Comparison of ENCODE assay signal across 8 mouse cellular contexts in genomic region chr8:71591017-71591416, GRCm38 (mm10). TPM values are rescaled to one million over a fixed set of nuclear protein-coding genes. Genes with fewer than 3 reads are reported as not detected.
A peak's percentile ranks its signal among the peaks of the same experiment; 100 is the strongest.
DNase-seq lines count a peak whose midpoint lies in the region; ATAC-seq and TF ChIP-seq lines count a peak whose summit lies in the region.

No protein-coding gene starts in this region.

- H3K4me2 ChIP-seq in kidney, postnatal 0 days (ENCODE audit: low read length), result peak overlapping the region; percentile 95
- H3K4me2 ChIP-seq in embryonic facial prominence, embryonic 11.5 days (ENCODE audit: low read depth, low read length), result peak overlapping the region; percentile 78
- H3K4me2 ChIP-seq in hindbrain, embryonic 16.5 days (ENCODE audit: low read length), result peak overlapping the region; percentile 95
- H3K4me2 ChIP-seq in midbrain, postnatal 0 days (ENCODE audit: low read depth, low read length, poor library complexity, severe bottlenecking), result peak overlapping the region; percentile 95

- no peak for DNase-seq in kidney, postnatal 0 days (ENCODE audit: low spot score)
- DNase-seq in kidney, postnatal 10 days, result no peak
- no peak for DNase-seq in embryonic facial prominence, embryonic 11.5 days (ENCODE audit: low spot score)
- no peak for DNase-seq in midbrain, postnatal 0 days (ENCODE audit: low spot score)
- DNase-seq in retina, embryonic 14.5 days (ENCODE audit: low spot score), result no peak
- no peak for DNase-seq in kidney, adult 11 months
- no peak for DNase-seq in frontal cortex, postnatal 10 days (ENCODE audit: low spot score in 2 of 2)

- H3K36me3 ChIP-seq in kidney, postnatal 0 days (ENCODE audit: insufficient read depth, low read length), result no peaks in the 10 kb centered on the region
- no peaks in the 10 kb centered on the region for H3K36me3 ChIP-seq in embryonic facial prominence, embryonic 11.5 days (replicated peaks; ENCODE audit: control insufficient read depth, insufficient read depth, low read depth, low read length)
- H3K36me3 ChIP-seq in hindbrain, embryonic 16.5 days (ENCODE audit: control insufficient read depth, insufficient read depth, low read length), result peaks cover 11% of the 10 kb centered on the region
- H3K36me3 ChIP-seq in midbrain, postnatal 0 days (ENCODE audit: insufficient read depth, low read length), result peaks cover 6% of the 10 kb centered on the region

- no peak for TF ChIP-seq CTCF in kidney, postnatal 0 days (IDR thresholded peaks at IDR 0.05; ENCODE audit: low read depth)
- no peak for TF ChIP-seq CTCF in midbrain, postnatal 0 days (IDR thresholded peaks at IDR 0.05)

- no peak for ATAC-seq in kidney, postnatal 0 days (replicated peaks; ENCODE audit: low FRiP score, low read depth)
- no peak for ATAC-seq in embryonic facial prominence, embryonic 11.5 days (replicated peaks; ENCODE audit: insufficient number of reproducible peaks, low FRiP score, low TSS enrichment, low read depth)
- ATAC-seq in hindbrain, embryonic 16.5 days, result no peak
- ATAC-seq in midbrain, postnatal 0 days (ENCODE audit: low FRiP score), result no peak

- H3K9me3 ChIP-seq in kidney, postnatal 0 days (replicated peaks; ENCODE audit: low read length), result no peaks in the 10 kb centered on the region
- H3K9me3 ChIP-seq in embryonic facial prominence, embryonic 11.5 days (replicated peaks; ENCODE audit: control insufficient read depth, low read length), result no peaks in the 10 kb centered on the region
- H3K9me3 ChIP-seq in hindbrain, embryonic 16.5 days (ENCODE audit: control insufficient read depth, low read length), result no peaks in the 10 kb centered on the region
- H3K9me3 ChIP-seq in midbrain, postnatal 0 days (ENCODE audit: low read length), result no peaks in the 10 kb centered on the region

- H3K27ac ChIP-seq in kidney, postnatal 0 days, result peak overlapping the region; percentile 99; the same call in 1 of the 2 replicates
- no peak overlapping the region for H3K27ac ChIP-seq in embryonic facial prominence, embryonic 11.5 days (replicated peaks; ENCODE audit: low read depth, low read length)
- H3K27ac ChIP-seq in hindbrain, embryonic 16.5 days (ENCODE audit: low read depth, low read length), result peak overlapping the region; percentile 99
- H3K27ac ChIP-seq in midbrain, postnatal 0 days (ENCODE audit: low read depth, low read length), result peak overlapping the region; percentile 98

- 11% methylated on average over 5 of the region's 5 CpGs for WGBS in kidney, postnatal 0 days
- WGBS in embryonic facial prominence, embryonic 11.5 days, result 29% methylated on average over 5 of the region's 5 CpGs
- 25% methylated on average over 5 of the region's 5 CpGs for WGBS in hindbrain, embryonic 16.5 days
- WGBS in midbrain, postnatal 0 days, result 17% methylated on average over 5 of the region's 5 CpGs

- H3K4me3 ChIP-seq in kidney, postnatal 0 days (replicated peaks; ENCODE audit: low read depth, low read length), result peak overlapping the region; percentile 75
- H3K4me3 ChIP-seq in embryonic facial prominence, embryonic 11.5 days (ENCODE audit: low read depth, low read length), result peak overlapping the region; percentile 84
- peak overlapping the region; percentile 87 for H3K4me3 ChIP-seq in hindbrain, embryonic 16.5 days (ENCODE audit: low read length)
- peak overlapping the region; percentile 82 for H3K4me3 ChIP-seq in midbrain, postnatal 0 days (ENCODE audit: low read depth, low read length)

- peak overlapping the region; percentile 84 for H3K9ac ChIP-seq in kidney, postnatal 0 days (ENCODE audit: low read depth, low read length)
- H3K9ac ChIP-seq in embryonic facial prominence, embryonic 11.5 days (replicated peaks; ENCODE audit: low read length), result peak overlapping the region; percentile 94; the same call in 1 of the 2 replicates
- peak overlapping the region; percentile 97 for H3K9ac ChIP-seq in hindbrain, embryonic 16.5 days (ENCODE audit: low read depth, low read length)
- peak overlapping the region; percentile 87 for H3K9ac ChIP-seq in midbrain, postnatal 0 days (replicated peaks; ENCODE audit: low read length, poor library complexity, severe bottlenecking)

- H3K4me1 ChIP-seq in kidney, postnatal 0 days (replicated peaks; ENCODE audit: insufficient read depth, low read length), result peaks cover 19% of the 10 kb centered on the region; the same call in 1 of the 2 replicates
- peaks cover 3% of the 10 kb centered on the region; the same call in 1 of the 2 replicates for H3K4me1 ChIP-seq in embryonic facial prominence, embryonic 11.5 days (ENCODE audit: control insufficient read depth, insufficient read depth, low read length)
- H3K4me1 ChIP-seq in hindbrain, embryonic 16.5 days (ENCODE audit: control insufficient read depth, insufficient read depth, low read depth, low read length), result peaks cover 30% of the 10 kb centered on the region
- peaks cover 10% of the 10 kb centered on the region for H3K4me1 ChIP-seq in midbrain, postnatal 0 days (ENCODE audit: insufficient read depth, low read length)

- no peaks in the 10 kb centered on the region for H3K27me3 ChIP-seq in kidney, postnatal 0 days (ENCODE audit: insufficient read depth, low read length)
- no peaks in the 10 kb centered on the region for H3K27me3 ChIP-seq in embryonic facial prominence, embryonic 11.5 days (ENCODE audit: control insufficient read depth, insufficient read depth, low read length)
- H3K27me3 ChIP-seq in hindbrain, embryonic 16.5 days (replicated peaks; ENCODE audit: control insufficient read depth, insufficient read depth, low read length), result no peaks in the 10 kb centered on the region
- no peaks in the 10 kb centered on the region for H3K27me3 ChIP-seq in midbrain, postnatal 0 days (ENCODE audit: insufficient read depth, low read length)

RNA-seq across cellular contexts. Expression of gene Pgls, which starts 1.0 kb away (rescaled TPM):
- polyA plus RNA-seq in kidney, postnatal 0 days (2015; fragmentation: Nextera tagmentation; extraction: Ambion mirVana), result 279 and 296 TPM in 2 replicates
- 231 and 237 TPM in 2 replicates for polyA plus RNA-seq in embryonic facial prominence, embryonic 11.5 days (2014; fragmentation: Nextera tagmentation; extraction: Ambion mirVana)
- 220 and 237 TPM in 2 replicates for polyA plus RNA-seq in hindbrain, embryonic 16.5 days (2015; fragmentation: Nextera tagmentation; extraction: Ambion mirVana)
- total RNA-seq in midbrain, postnatal 0 days (2014; rRNA removed), result 333 and 399 TPM in 2 replicates
- 293 and 300 TPM in 2 replicates for polyA plus RNA-seq in midbrain, postnatal 0 days (2015; fragmentation: Nextera tagmentation; extraction: Ambion mirVana)

RNA-seq across cellular contexts. Expression of gene Fam129c, which starts 6.4 kb away (rescaled TPM):
- polyA plus RNA-seq in kidney, postnatal 0 days (2015; fragmentation: Nextera tagmentation; extraction: Ambion mirVana), result 2.5 and 2.8 TPM in 2 replicates
- 2.6 and 2.7 TPM in 2 replicates for polyA plus RNA-seq in embryonic facial prominence, embryonic 11.5 days (2014; fragmentation: Nextera tagmentation; extraction: Ambion mirVana)
- polyA plus RNA-seq in hindbrain, embryonic 16.5 days (2015; fragmentation: Nextera tagmentation; extraction: Ambion mirVana), result 6.4 and 7.8 TPM in 2 replicates
- 5.3 and 5.9 TPM in 2 replicates for total RNA-seq in midbrain, postnatal 0 days (2014; rRNA removed)
- polyA plus RNA-seq in midbrain, postnatal 0 days (2015; fragmentation: Nextera tagmentation; extraction: Ambion mirVana), result 4.5 and 4.7 TPM in 2 replicates

RNA-seq across cellular contexts. Expression of gene Colgalt1, which starts 19.8 kb away (rescaled TPM):
- polyA plus RNA-seq in kidney, postnatal 0 days (2015; fragmentation: Nextera tagmentation; extraction: Ambion mirVana), result 64.1 and 66.2 TPM in 2 replicates
- 45.2 and 48.2 TPM in 2 replicates for polyA plus RNA-seq in embryonic facial prominence, embryonic 11.5 days (2014; fragmentation: Nextera tagmentation; extraction: Ambion mirVana)
- polyA plus RNA-seq in hindbrain, embryonic 16.5 days (2015; fragmentation: Nextera tagmentation; extraction: Ambion mirVana), result 62.1 and 74.1 TPM in 2 replicates
- 104 and 106 TPM in 2 replicates for total RNA-seq in midbrain, postnatal 0 days (2014; rRNA removed)
- 62.8 TPM in 2 replicates for polyA plus RNA-seq in midbrain, postnatal 0 days (2015; fragmentation: Nextera tagmentation; extraction: Ambion mirVana)

RNA-seq across cellular contexts. Expression of gene Slc27a1, which starts 22.3 kb away (rescaled TPM):
- 50.5 and 53.7 TPM in 2 replicates for polyA plus RNA-seq in kidney, postnatal 0 days (2015; fragmentation: Nextera tagmentation; extraction: Ambion mirVana)
- 11.2 and 14.4 TPM in 2 replicates for polyA plus RNA-seq in embryonic facial prominence, embryonic 11.5 days (2014; fragmentation: Nextera tagmentation; extraction: Ambion mirVana)
- polyA plus RNA-seq in hindbrain, embryonic 16.5 days (2015; fragmentation: Nextera tagmentation; extraction: Ambion mirVana), result 102 and 107 TPM in 2 replicates
- total RNA-seq in midbrain, postnatal 0 days (2014; rRNA removed), result 150 and 160 TPM in 2 replicates
- 99.7 and 110 TPM in 2 replicates for polyA plus RNA-seq in midbrain, postnatal 0 days (2015; fragmentation: Nextera tagmentation; extraction: Ambion mirVana)

RNA-seq across cellular contexts. Expression of gene Nxnl1, which starts 24.6 kb away (rescaled TPM):
- 0.13 and 0.20 TPM in 2 replicates for polyA plus RNA-seq in kidney, postnatal 0 days (2015; fragmentation: Nextera tagmentation; extraction: Ambion mirVana)
- polyA plus RNA-seq in embryonic facial prominence, embryonic 11.5 days (2014; fragmentation: Nextera tagmentation; extraction: Ambion mirVana), result 0.17 TPM in 1 of 2 replicates, not detected in the other
- not detected in 2 replicates for polyA plus RNA-seq in hindbrain, embryonic 16.5 days (2015; fragmentation: Nextera tagmentation; extraction: Ambion mirVana)
- 0.55 TPM in 1 of 2 replicates, not detected in the other for total RNA-seq in midbrain, postnatal 0 days (2014; rRNA removed)
- 0.05 and 0.12 TPM in 2 replicates for polyA plus RNA-seq in midbrain, postnatal 0 days (2015; fragmentation: Nextera tagmentation; extraction: Ambion mirVana)
